ENCODE assay signal across 18 mouse cellular contexts in the genomic region with DNA sequence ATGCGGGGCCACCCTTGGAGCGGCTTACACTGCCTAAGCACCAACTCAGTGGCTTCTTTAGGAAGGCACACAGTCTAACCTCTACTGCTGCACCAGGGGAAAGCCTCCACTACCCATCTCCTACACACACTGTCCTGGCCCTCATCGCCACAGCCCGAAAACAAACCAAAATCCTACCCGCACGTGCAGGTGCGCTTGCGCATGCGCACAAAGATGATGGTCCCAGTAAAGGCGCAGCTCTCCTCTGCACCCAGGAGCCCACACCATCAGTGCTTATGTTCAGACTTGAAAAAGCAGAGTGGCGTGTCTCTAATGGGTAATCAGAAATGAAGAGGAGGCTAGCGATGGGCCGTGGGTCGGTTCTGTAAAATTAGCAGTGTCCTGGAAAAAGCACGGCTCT.
DNase-seq lines count a peak whose midpoint lies in the region; ATAC-seq and TF ChIP-seq lines count a peak whose summit lies in the region.
"Had no signal": no experiment of that assay in that cellular context is flagged by ENCODE, and none has a peak within 500 bp of the region (broad histone marks: within the 10 kb centered on the region; RNA-seq: fewer than 3 reads in every experiment).

No protein-coding gene starts in this region.

- no peak for TF ChIP-seq CTCF in ES-Bruce4 (IDR thresholded peaks at IDR 0.05; ENCODE audit: low read depth, low read length)

- TF ChIP-seq EP300 in ES-Bruce4 (IDR thresholded peaks at IDR 0.05; ENCODE audit: insufficient read depth, low read depth, low read length): no peak

- H3K36me3 ChIP-seq in heart, embryonic 16.5 days (ENCODE audit: control insufficient read depth, insufficient read depth): no peaks in the 10 kb centered on the region
- H3K36me3 ChIP-seq in ES-Bruce4 (ENCODE audit: control insufficient read depth, insufficient read depth, low read length, poor library complexity, severe bottlenecking): no peaks in the 10 kb centered on the region
- no peaks in the 10 kb centered on the region for H3K36me3 ChIP-seq in limb, embryonic 10.5 days
- H3K36me3 ChIP-seq in forebrain, embryonic 13.5 days (ENCODE audit: poor library complexity, severe bottlenecking): no peaks in the 10 kb centered on the region
- H3K36me3 ChIP-seq: liver, embryonic 12.5 days; neural tube, embryonic 13.5 days had no signal

- intact Hi-C loops in heart, postnatal 10 days (cut with DNase I): no loop called here

- no peak overlapping the region for H3K9ac ChIP-seq in heart, embryonic 16.5 days (ENCODE audit: low read length)
- H3K9ac ChIP-seq in ES-Bruce4 (ENCODE audit: low read depth, poor library complexity, severe bottlenecking): peak overlapping the region; percentile 2; the same call in 1 of the 2 replicates
- no peak overlapping the region for H3K9ac ChIP-seq in forebrain, embryonic 13.5 days
- H3K9ac ChIP-seq: liver, embryonic 12.5 days; lung, embryonic 14.5 days; neural tube, embryonic 13.5 days had no signal

- 82% methylated on average over 15 of the region's 15 CpGs for WGBS in heart, embryonic 16.5 days
- 90% methylated on average over 15 of the region's 15 CpGs for WGBS in limb, embryonic 10.5 days
- 94% methylated on average over 15 of the region's 15 CpGs for WGBS in forebrain, embryonic 13.5 days

- no peaks in the 10 kb centered on the region for H3K9me3 ChIP-seq in heart, embryonic 16.5 days (replicated peaks; ENCODE audit: control insufficient read depth, low read length)
- H3K9me3 ChIP-seq in ES-Bruce4 (replicated peaks; ENCODE audit: control insufficient read depth, insufficient read depth, low read length, poor library complexity, severe bottlenecking): no peaks in the 10 kb centered on the region
- no peaks in the 10 kb centered on the region for H3K9me3 ChIP-seq in limb, embryonic 10.5 days (replicated peaks)
- H3K9me3 ChIP-seq in forebrain, embryonic 13.5 days (replicated peaks): no peaks in the 10 kb centered on the region
- H3K9me3 ChIP-seq: liver, embryonic 12.5 days; neural tube, embryonic 13.5 days had no signal

- H3K4me3 ChIP-seq in heart, embryonic 16.5 days (ENCODE audit: low read length): no peak overlapping the region
- H3K4me3 ChIP-seq in ES-Bruce4 (ENCODE audit: low read depth, low read length): no peak overlapping the region
- H3K4me3 ChIP-seq in limb, embryonic 10.5 days: 0 out of 2 replicates have a peak overlapping the region, but pooled peaks have one; percentile 11
- no peak overlapping the region for H3K4me3 ChIP-seq in forebrain, embryonic 13.5 days
- H3K4me3 ChIP-seq: liver, embryonic 12.5 days; neural tube, embryonic 13.5 days had no signal

- H3K27me3 ChIP-seq in heart, embryonic 16.5 days (ENCODE audit: control insufficient read depth, insufficient read depth, low read length): no peaks in the 10 kb centered on the region
- H3K27me3 ChIP-seq in ES-Bruce4 (ENCODE audit: control insufficient read depth, insufficient read depth, low read length, poor library complexity, severe bottlenecking): no peaks in the 10 kb centered on the region
- no peaks in the 10 kb centered on the region for H3K27me3 ChIP-seq in limb, embryonic 10.5 days (ENCODE audit: low read depth, poor library complexity, severe bottlenecking)
- H3K27me3 ChIP-seq in forebrain, embryonic 13.5 days: no peaks in the 10 kb centered on the region
- H3K27me3 ChIP-seq: liver, embryonic 12.5 days had no signal

- H3K4me2 ChIP-seq in heart, embryonic 16.5 days (ENCODE audit: low read depth, low read length): no peak overlapping the region
- no peak overlapping the region for H3K4me2 ChIP-seq in forebrain, embryonic 13.5 days
- H3K4me2 ChIP-seq: liver, embryonic 12.5 days; lung, embryonic 14.5 days; midbrain, embryonic 11.5 days; neural tube, embryonic 13.5 days had no signal

- peaks cover 18% of the 10 kb centered on the region for H3K4me1 ChIP-seq in heart, embryonic 16.5 days (ENCODE audit: control insufficient read depth, insufficient read depth, low read length)
- H3K4me1 ChIP-seq in ES-Bruce4 (ENCODE audit: control insufficient read depth, insufficient read depth, low read length): peaks cover 10% of the 10 kb centered on the region
- peaks cover 98% of the 10 kb centered on the region for H3K4me1 ChIP-seq in limb, embryonic 10.5 days
- H3K4me1 ChIP-seq in forebrain, embryonic 13.5 days: peaks cover 31% of the 10 kb centered on the region
- H3K4me1 ChIP-seq: liver, embryonic 12.5 days had no signal

- H3K27ac ChIP-seq in heart, embryonic 16.5 days (ENCODE audit: low read length): no peak overlapping the region
- peak overlapping the region; percentile 70 for H3K27ac ChIP-seq in ES-Bruce4 (ENCODE audit: insufficient read depth, low read length)
- H3K27ac ChIP-seq in limb, embryonic 10.5 days: peak overlapping the region; percentile 88
- no peak overlapping the region for H3K27ac ChIP-seq in forebrain, embryonic 13.5 days
- H3K27ac ChIP-seq: liver, embryonic 12.5 days; macrophage; neural tube, embryonic 13.5 days had no signal

- TF ChIP-seq POLR2A in ES-Bruce4 (IDR thresholded peaks at IDR 0.05; ENCODE audit: insufficient read depth, low read length): no peak

- DNase-seq in heart, postnatal 10 days: no peak
- peak; percentile 71 for DNase-seq in R1 (ENCODE audit: low read depth, low spot score)
- DNase-seq in limb, embryonic 10.5 days (ENCODE audit: low spot score): no peak
- no peak for DNase-seq in retina, postnatal 1 day
- DNase-seq: adrenal gland, postnatal 10 days; cerebellum, adult 11 months; kidney, adult 18-20 months; lung, embryonic 14.5 days; right cerebral cortex, postnatal 25 days; thymus, postnatal 25 days had no signal

- peak; percentile 28; the same call in 1 of the 2 replicates for ATAC-seq in heart, embryonic 16.5 days (replicated peaks; ENCODE audit: extremely low read depth, insufficient read depth, low FRiP score)
- no peak for ATAC-seq in forebrain, embryonic 13.5 days
- ATAC-seq: forebrain, embryonic 14.5 days; liver, embryonic 12.5 days had no signal

Comparison
In these comparisons a context has a peak if more than half of its experiments do, and no peak if none do; other contexts are left out.
1. H3K27ac ChIP-seq: peak in ES-Bruce4 (single experiment) and limb, embryonic 10.5 days (single experiment); none in heart, embryonic 16.5 days (single experiment) and forebrain, embryonic 13.5 days (single experiment).